Mouse (Mus musculus) subcutaneous adipose tissue, adult 2 months (tissue): ENCODE measurements around the gene Slamf6. TPM values are rescaled to one million over a fixed set of nuclear protein-coding genes. Genes with fewer than 3 reads are reported as not detected.

Experiments
- polyA plus RNA-seq: library from polyadenylated mRNA; depleted of rRNA; stranded (reverse); fragments of >200 nt; gene quantifications from 2 replicates; pipeline ENCODE4 v1.2.3, GENCODE M21; 2012; ENCODE audit warnings: low replicate concordance; rRNA removed

Slamf6 gene
- 0.24 and 0.30 TPM in 2 replicates for polyA plus RNA-seq

GRCm38 (mm10) chr1:171917305-171918039, at the start of gene Slamf6:
Gene Slamf6 (plus strand): TSS chr1:171917515.

GRCm38 (mm10) chr1:171895364-171895763, 22.0 kb upstream of the Slamf6 start, which contains the start of gene Gm10521:
Gene Gm10521 (plus strand): TSS chr1:171895664.

Other genes starting within 250 kb of the Slamf6 start
- gene Cd48, start 235.5 kb upstream of the Slamf6 start, polyA plus RNA-seq, result 13.3 and 17.3 TPM in 2 replicates
- gene Slamf1, start 150.4 kb upstream of the Slamf6 start, polyA plus RNA-seq, result 0.04 and 0.13 TPM in 2 replicates
- gene Cd84, start 77.8 kb upstream of the Slamf6 start, polyA plus RNA-seq, result 4.3 and 4.4 TPM in 2 replicates
- gene Gm10521, start 21.9 kb upstream of the Slamf6 start, polyA plus RNA-seq, result 0.44 and 0.77 TPM in 2 replicates
- gene Vangl2, start 110.9 kb downstream of the Slamf6 start, polyA plus RNA-seq, result 2.6 and 14.9 TPM in 2 replicates
- gene Nhlh1, start 140.1 kb downstream of the Slamf6 start, polyA plus RNA-seq, result not detected in 2 replicates
- 48.2 and 106 TPM in 2 replicates for gene Copa, start 165.0 kb downstream of the Slamf6 start, polyA plus RNA-seq
- 114 and 136 TPM in 2 replicates for gene Ncstn, start 165.3 kb downstream of the Slamf6 start, polyA plus RNA-seq
- gene Pex19, start 209.2 kb downstream of the Slamf6 start, polyA plus RNA-seq, result 146 and 320 TPM in 2 replicates
- 75.3 and 98.0 TPM in 2 replicates for gene Dcaf8, start 230.6 kb downstream of the Slamf6 start, polyA plus RNA-seq